Mouse (Mus musculus): ENCODE measurements around the gene Hist1h2bm.
A peak's percentile ranks its signal among the peaks of the same experiment; 100 is the strongest.

GRCm38 (mm10) chr13:21710031-21710711 lies 11.7 kb upstream of the Hist1h2bm start:
- TF ChIP-seq POLR2A (IDR thresholded peaks at IDR 0.05; ENCODE audit: low read depth, low read length) (no peak; the same call in 1 of the 2 replicates), CTCF (IDR thresholded peaks at IDR 0.05; ENCODE audit: extremely low read depth, insufficient read length, insufficient replicate concordance, low read depth, low read length) (peak; percentile 87)

Measured in small intestine, adult 2 months (tissue).